In the genomic region with DNA sequence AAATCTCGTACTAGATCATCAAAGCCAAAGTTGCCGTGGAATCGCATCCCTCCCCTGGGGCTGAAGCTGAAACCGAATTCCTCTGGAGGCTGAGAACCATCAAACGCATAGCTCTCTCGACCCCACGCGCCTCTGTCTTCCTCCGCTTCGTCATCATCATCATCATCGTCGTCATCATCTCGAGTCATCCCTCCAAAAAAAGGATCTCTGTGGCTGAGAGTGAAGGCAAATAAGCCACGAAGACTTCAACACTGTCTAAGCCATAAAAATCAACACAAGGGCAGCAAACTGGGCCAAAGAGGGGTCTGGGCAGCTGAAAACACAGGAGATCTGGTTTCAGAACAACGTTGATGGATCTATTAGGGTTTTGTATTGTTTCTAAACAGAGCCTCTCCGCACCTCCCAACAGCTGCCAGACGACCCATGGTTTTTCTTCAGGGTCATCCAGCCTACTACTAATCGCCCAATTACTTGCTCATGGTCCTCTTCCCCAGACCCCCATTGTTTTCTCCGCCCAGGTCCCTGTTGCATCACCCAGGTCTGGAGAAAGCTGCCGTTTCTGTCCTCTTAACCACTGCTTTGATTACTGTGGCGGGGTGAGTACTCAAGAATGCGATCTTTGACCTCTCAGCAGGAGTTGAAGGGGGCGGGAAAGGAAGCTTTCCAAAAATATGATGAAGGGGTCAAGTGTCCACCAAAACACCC, we compare ENCODE assay signal across 8 mouse cellular contexts. TPM values are rescaled to one million over a fixed set of nuclear protein-coding genes. Genes with fewer than 3 reads are reported as not detected.
DNase-seq lines count a peak whose midpoint lies in the region; ATAC-seq and TF ChIP-seq lines count a peak whose summit lies in the region.

No protein-coding gene starts in this region.

- 0 out of 2 replicates have a peak, but pooled peaks have one; percentile 1 for TF ChIP-seq POLR2A in brain, embryonic 14.5 days (IDR thresholded peaks at IDR 0.05; ENCODE audit: borderline replicate concordance, extremely low read depth, insufficient read depth, insufficient read length, poor library complexity, severe bottlenecking)

- H3K27me3 ChIP-seq in neural tube, embryonic 11.5 days (ENCODE audit: control insufficient read depth, insufficient read depth, low read length) = no peaks in the 10 kb centered on the region
- no peaks in the 10 kb centered on the region for H3K27me3 ChIP-seq in forebrain, embryonic 12.5 days
- H3K27me3 ChIP-seq in kidney, postnatal 0 days (ENCODE audit: insufficient read depth, low read length) = no peaks in the 10 kb centered on the region
- no peaks in the 10 kb centered on the region for H3K27me3 ChIP-seq in liver, embryonic 13.5 days
- no peaks in the 10 kb centered on the region for H3K27me3 ChIP-seq in neural tube, embryonic 15.5 days (replicated peaks)

- no peaks in the 10 kb centered on the region for H3K9me3 ChIP-seq in neural tube, embryonic 11.5 days (ENCODE audit: control insufficient read depth, low read length)
- H3K9me3 ChIP-seq in forebrain, embryonic 12.5 days = no peaks in the 10 kb centered on the region
- no peaks in the 10 kb centered on the region for H3K9me3 ChIP-seq in kidney, postnatal 0 days (replicated peaks; ENCODE audit: low read length)
- no peaks in the 10 kb centered on the region for H3K9me3 ChIP-seq in liver, embryonic 13.5 days (replicated peaks)
- no peaks in the 10 kb centered on the region for H3K9me3 ChIP-seq in neural tube, embryonic 15.5 days (replicated peaks)

- peak overlapping the region; percentile 67 for H3K4me3 ChIP-seq in neural tube, embryonic 11.5 days (ENCODE audit: low read depth, low read length)
- H3K4me3 ChIP-seq in forebrain, embryonic 12.5 days (replicated peaks) = peak overlapping the region; percentile 69
- H3K4me3 ChIP-seq in kidney, postnatal 0 days (replicated peaks; ENCODE audit: low read depth, low read length) = peak overlapping the region; percentile 69
- H3K4me3 ChIP-seq in liver, embryonic 13.5 days (replicated peaks) = peak overlapping the region; percentile 86
- H3K4me3 ChIP-seq in neural tube, embryonic 15.5 days (replicated peaks) = peak overlapping the region; percentile 76

- H3K9ac ChIP-seq in neural tube, embryonic 11.5 days (ENCODE audit: low read length) = peak overlapping the region; percentile 63
- H3K9ac ChIP-seq in forebrain, embryonic 12.5 days = peak overlapping the region; percentile 77
- H3K9ac ChIP-seq in kidney, postnatal 0 days (ENCODE audit: low read depth, low read length) = peak overlapping the region; percentile 86
- H3K9ac ChIP-seq in liver, embryonic 13.5 days = peak overlapping the region; percentile 88
- peak overlapping the region; percentile 73 for H3K9ac ChIP-seq in neural tube, embryonic 15.5 days (replicated peaks)

- TF ChIP-seq CTCF in brain, embryonic 14.5 days (IDR thresholded peaks at IDR 0.05; ENCODE audit: borderline replicate concordance, extremely low read depth, insufficient read depth, insufficient read length) = no peak
- TF ChIP-seq CTCF in kidney, postnatal 0 days (IDR thresholded peaks at IDR 0.05; ENCODE audit: low read depth) = no peak

- peak overlapping the region; percentile 71 for H3K4me2 ChIP-seq in neural tube, embryonic 11.5 days (ENCODE audit: low read depth)
- H3K4me2 ChIP-seq in forebrain, embryonic 12.5 days = peak overlapping the region; percentile 84
- H3K4me2 ChIP-seq in kidney, postnatal 0 days (ENCODE audit: low read length) = peak overlapping the region; percentile 86
- H3K4me2 ChIP-seq in liver, embryonic 13.5 days = peak overlapping the region; percentile 91
- peak overlapping the region; percentile 93 for H3K4me2 ChIP-seq in neural tube, embryonic 15.5 days

- H3K4me1 ChIP-seq in neural tube, embryonic 11.5 days (ENCODE audit: control insufficient read depth, insufficient read depth, low read length) = 0 out of 2 replicates have a peak, but pooled peaks cover 3% of the 10 kb centered on the region
- H3K4me1 ChIP-seq in forebrain, embryonic 12.5 days = peaks cover 22% of the 10 kb centered on the region
- no peaks in the 10 kb centered on the region for H3K4me1 ChIP-seq in kidney, postnatal 0 days (replicated peaks; ENCODE audit: insufficient read depth, low read length)
- H3K4me1 ChIP-seq in liver, embryonic 13.5 days (replicated peaks) = peaks cover 24% of the 10 kb centered on the region
- peaks cover 26% of the 10 kb centered on the region for H3K4me1 ChIP-seq in neural tube, embryonic 15.5 days

- no peak overlapping the region for H3K27ac ChIP-seq in neural tube, embryonic 11.5 days (ENCODE audit: low read depth, low read length)
- H3K27ac ChIP-seq in forebrain, embryonic 12.5 days = peak overlapping the region; percentile 90
- H3K27ac ChIP-seq in kidney, postnatal 0 days = peak overlapping the region; percentile 95
- peak overlapping the region; percentile 84 for H3K27ac ChIP-seq in liver, embryonic 13.5 days
- H3K27ac ChIP-seq in neural tube, embryonic 15.5 days (replicated peaks) = peak overlapping the region; percentile 91

- no peak for DNase-seq in neural tube, embryonic 11.5 days (ENCODE audit: low spot score)
- no peak for DNase-seq in neural tube, embryonic 10.5 days (ENCODE audit: extremely low spot score, low spot score)
- no peak for DNase-seq in brain, embryonic 14.5 days (ENCODE audit: low read depth)
- DNase-seq in kidney, postnatal 0 days (ENCODE audit: low spot score) = peak; percentile 73
- DNase-seq in liver, embryonic 13.5 days = peak; percentile 30
- no peak for DNase-seq in urinary bladder, postnatal 25 days (ENCODE audit: low spot score)

- peak; percentile 65 for ATAC-seq in neural tube, embryonic 11.5 days (ENCODE audit: insufficient read depth, low FRiP score, low TSS enrichment)
- peak; percentile 62 for ATAC-seq in forebrain, embryonic 12.5 days (ENCODE audit: low FRiP score)
- ATAC-seq in kidney, postnatal 0 days (replicated peaks; ENCODE audit: low FRiP score, low read depth) = peak; percentile 71
- peak; percentile 38 for ATAC-seq in liver, embryonic 13.5 days (ENCODE audit: low read depth)
- ATAC-seq in neural tube, embryonic 15.5 days (ENCODE audit: low FRiP score) = peak; percentile 46

- WGBS in neural tube, embryonic 11.5 days = 7% methylated on average over 20 of the region's 23 CpGs
- 22% methylated on average over 23 of the region's 23 CpGs for WGBS in forebrain, embryonic 12.5 days
- 4% methylated on average over 20 of the region's 23 CpGs for WGBS in kidney, postnatal 0 days
- 16% methylated on average over 23 of the region's 23 CpGs for WGBS in liver, embryonic 13.5 days (ENCODE audit: insufficient replicate concordance)
- 12% methylated on average over 23 of the region's 23 CpGs for WGBS in neural tube, embryonic 15.5 days

- peaks cover 8% of the 10 kb centered on the region for H3K36me3 ChIP-seq in neural tube, embryonic 11.5 days (ENCODE audit: control insufficient read depth, insufficient read depth, low read length)
- peaks cover 44% of the 10 kb centered on the region for H3K36me3 ChIP-seq in forebrain, embryonic 12.5 days (replicated peaks)
- H3K36me3 ChIP-seq in kidney, postnatal 0 days (ENCODE audit: insufficient read depth, low read length) = peaks cover 19% of the 10 kb centered on the region
- H3K36me3 ChIP-seq in liver, embryonic 13.5 days = peaks cover 44% of the 10 kb centered on the region
- H3K36me3 ChIP-seq in neural tube, embryonic 15.5 days = peaks cover 44% of the 10 kb centered on the region

RNA-seq across cellular contexts. Expression of a gene that starts 0.6 kb away (rescaled TPM):
- polyA plus RNA-seq in neural tube, embryonic 11.5 days (2014; fragmentation: Nextera tagmentation; extraction: Ambion mirVana) = 165 and 172 TPM in 2 replicates
- polyA plus RNA-seq in brain, embryonic 14.5 days (2012; rRNA removed) = 93.7 and 115 TPM in 2 replicates
- polyA plus RNA-seq in forebrain, embryonic 12.5 days (2016; fragmentation: Nextera tagmentation; extraction: Ambion mirVana) = 145 and 150 TPM in 2 replicates
- polyA plus RNA-seq in kidney, postnatal 0 days (2015; fragmentation: Nextera tagmentation; extraction: Ambion mirVana) = 160 and 168 TPM in 2 replicates
- 130 and 137 TPM in 2 replicates for polyA plus RNA-seq in liver, embryonic 13.5 days (2015; fragmentation: Nextera tagmentation; extraction: Ambion mirVana)
- 105 and 114 TPM in 2 replicates for polyA plus RNA-seq in neural tube, embryonic 15.5 days (2015; fragmentation: Nextera tagmentation; extraction: Ambion mirVana)

RNA-seq across cellular contexts. Expression of a gene that starts 34.6 kb away (rescaled TPM):
- 11.8 and 13.4 TPM in 2 replicates for polyA plus RNA-seq in neural tube, embryonic 11.5 days (2014; fragmentation: Nextera tagmentation; extraction: Ambion mirVana)
- polyA plus RNA-seq in brain, embryonic 14.5 days (2012; rRNA removed) = 71.0 and 80.8 TPM in 2 replicates
- 14.4 and 15.2 TPM in 2 replicates for polyA plus RNA-seq in forebrain, embryonic 12.5 days (2016; fragmentation: Nextera tagmentation; extraction: Ambion mirVana)
- 6.9 and 7.1 TPM in 2 replicates for polyA plus RNA-seq in kidney, postnatal 0 days (2015; fragmentation: Nextera tagmentation; extraction: Ambion mirVana)
- 1.4 and 2.2 TPM in 2 replicates for polyA plus RNA-seq in liver, embryonic 13.5 days (2015; fragmentation: Nextera tagmentation; extraction: Ambion mirVana)
- 11.9 and 12.9 TPM in 2 replicates for polyA plus RNA-seq in neural tube, embryonic 15.5 days (2015; fragmentation: Nextera tagmentation; extraction: Ambion mirVana)

RNA-seq across cellular contexts. Expression of a gene that starts 53.5 kb away (rescaled TPM):
- polyA plus RNA-seq in neural tube, embryonic 11.5 days (2014; fragmentation: Nextera tagmentation; extraction: Ambion mirVana) = 197 TPM in 2 replicates
- polyA plus RNA-seq in brain, embryonic 14.5 days (2012; rRNA removed) = 93.7 and 97.7 TPM in 2 replicates
- polyA plus RNA-seq in forebrain, embryonic 12.5 days (2016; fragmentation: Nextera tagmentation; extraction: Ambion mirVana) = 188 and 189 TPM in 2 replicates
- polyA plus RNA-seq in kidney, postnatal 0 days (2015; fragmentation: Nextera tagmentation; extraction: Ambion mirVana) = 166 and 177 TPM in 2 replicates
- polyA plus RNA-seq in liver, embryonic 13.5 days (2015; fragmentation: Nextera tagmentation; extraction: Ambion mirVana) = 99.3 and 110 TPM in 2 replicates
- 204 and 206 TPM in 2 replicates for polyA plus RNA-seq in neural tube, embryonic 15.5 days (2015; fragmentation: Nextera tagmentation; extraction: Ambion mirVana)

RNA-seq across cellular contexts. Expression of a gene that starts 54.5 kb away (rescaled TPM):
- polyA plus RNA-seq in neural tube, embryonic 11.5 days (2014; fragmentation: Nextera tagmentation; extraction: Ambion mirVana) = 206 and 208 TPM in 2 replicates
- polyA plus RNA-seq in brain, embryonic 14.5 days (2012; rRNA removed) = 155 and 184 TPM in 2 replicates
- 205 and 225 TPM in 2 replicates for polyA plus RNA-seq in forebrain, embryonic 12.5 days (2016; fragmentation: Nextera tagmentation; extraction: Ambion mirVana)
- polyA plus RNA-seq in kidney, postnatal 0 days (2015; fragmentation: Nextera tagmentation; extraction: Ambion mirVana) = 150 TPM in 2 replicates
- polyA plus RNA-seq in liver, embryonic 13.5 days (2015; fragmentation: Nextera tagmentation; extraction: Ambion mirVana) = 72.2 and 91.6 TPM in 2 replicates
- 122 and 129 TPM in 2 replicates for polyA plus RNA-seq in neural tube, embryonic 15.5 days (2015; fragmentation: Nextera tagmentation; extraction: Ambion mirVana)

Comparison
In these comparisons a context has a peak if more than half of its experiments do, and no peak if none do; other contexts are left out.
1. DNase-seq: peak in kidney, postnatal 0 days (single experiment) and liver, embryonic 13.5 days (single experiment); none in neural tube, embryonic 11.5 days (single experiment), neural tube, embryonic 10.5 days (single experiment), brain, embryonic 14.5 days (single experiment) and urinary bladder, postnatal 25 days (single experiment).
2. Peak in every context shown above with its lines, with median percentiles within 50 percentile points of each other: ATAC-seq, H3K4me2 ChIP-seq, H3K4me3 ChIP-seq and H3K9ac ChIP-seq.